Mouse (Mus musculus): ENCODE data around the gene Eml2.

DNA sequence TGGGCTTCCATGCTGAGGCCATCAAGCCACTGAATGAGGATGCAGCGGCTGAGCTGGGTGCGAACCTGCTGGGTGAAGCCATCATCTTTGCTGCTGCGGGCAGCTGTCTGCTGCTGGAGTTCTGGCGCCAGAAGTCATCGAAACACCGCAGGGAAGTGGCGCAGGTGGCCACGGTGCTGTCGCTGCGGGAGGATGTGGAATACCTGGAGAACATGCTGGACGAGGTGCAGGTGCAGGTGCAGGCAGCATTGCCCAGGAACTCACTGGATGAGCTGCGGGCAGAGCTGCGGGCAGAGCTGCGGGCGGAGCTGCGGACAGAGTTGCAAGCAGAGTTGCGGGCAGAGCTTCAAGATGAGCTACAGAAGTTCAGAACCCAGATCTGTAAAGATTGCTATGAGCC is 79.2 kb downstream of the Eml2 start:
- no peak for TF ChIP-seq POLR2A (IDR thresholded peaks at IDR 0.05; ENCODE audit: control insufficient read depth, low read depth, low read length)
- TF ChIP-seq CTCF (IDR thresholded peaks at IDR 0.05; ENCODE audit: control insufficient read depth, insufficient read depth, insufficient replicate concordance, low read depth, low read length) = no peak

Data from testis, adult 2 months (tissue).